Mouse (Mus musculus): ENCODE measurements around the gene D630003M21Rik.

The D630003M21Rik gene

DNA sequence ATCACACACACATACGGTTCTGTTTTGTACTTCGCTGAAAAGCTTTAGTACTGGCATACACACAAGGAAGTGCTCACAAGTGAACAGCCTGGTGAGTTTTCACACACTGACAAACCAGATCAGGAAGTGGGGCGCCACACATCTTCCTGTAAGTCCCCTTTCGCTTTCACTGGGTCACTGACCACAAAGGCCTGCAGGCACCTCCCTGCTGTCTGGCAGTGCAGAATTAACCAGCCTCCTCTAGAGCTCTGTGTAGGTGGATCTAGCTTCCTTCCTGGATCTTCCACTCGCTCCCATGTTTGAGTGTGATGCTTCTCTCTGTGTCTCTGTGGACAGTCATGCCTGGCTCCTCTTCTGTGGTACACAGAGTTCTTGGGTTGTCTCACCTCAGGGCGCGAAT, 62.4 kb downstream of the D630003M21Rik start:
- no peak for DNase-seq (ENCODE audit: low read depth, low spot score)

DNA sequence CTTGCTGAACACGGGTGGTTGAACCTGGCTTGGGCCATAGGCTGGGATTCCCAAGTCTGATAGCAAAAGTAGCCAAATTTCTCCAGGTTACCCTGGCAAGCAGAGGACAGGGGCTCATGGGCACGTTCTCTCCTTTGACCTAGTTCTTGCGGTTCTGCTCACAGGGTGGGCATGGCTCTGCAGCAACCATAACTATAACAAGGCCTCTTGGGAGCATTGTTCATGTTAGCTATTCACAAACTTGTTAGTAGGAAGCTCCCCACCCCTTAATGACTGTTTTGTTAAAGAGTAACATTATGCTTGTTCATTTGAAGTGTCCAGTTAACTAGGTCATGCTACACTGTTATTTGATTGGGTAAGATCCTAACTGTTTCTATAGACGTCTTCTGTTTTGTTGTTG, 63.2 kb downstream of the D630003M21Rik start:
- DNase-seq (ENCODE audit: low read depth, low spot score), result no peak

DNA sequence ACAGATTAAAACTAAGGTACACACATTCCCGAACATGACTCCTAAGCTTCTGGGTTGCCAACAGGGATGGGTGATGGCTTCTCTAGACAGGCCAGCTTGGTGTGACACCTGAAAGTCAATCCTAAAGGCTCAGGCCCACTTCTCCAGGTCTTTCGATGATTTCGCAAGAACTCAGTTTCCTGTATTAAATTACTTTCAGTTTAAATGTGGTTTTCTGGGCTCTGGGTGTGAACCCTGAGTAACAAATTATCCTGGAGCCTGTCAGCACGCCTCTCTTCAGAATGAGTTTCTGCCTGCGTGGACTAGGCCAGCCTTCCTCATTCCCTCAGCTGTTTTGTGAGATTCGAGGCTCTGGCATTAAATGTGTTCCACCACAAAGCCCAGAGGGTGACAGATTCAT, 66.0 kb downstream of the D630003M21Rik start:
- DNase-seq (ENCODE audit: low read depth, low spot score), result no peak

DNA sequence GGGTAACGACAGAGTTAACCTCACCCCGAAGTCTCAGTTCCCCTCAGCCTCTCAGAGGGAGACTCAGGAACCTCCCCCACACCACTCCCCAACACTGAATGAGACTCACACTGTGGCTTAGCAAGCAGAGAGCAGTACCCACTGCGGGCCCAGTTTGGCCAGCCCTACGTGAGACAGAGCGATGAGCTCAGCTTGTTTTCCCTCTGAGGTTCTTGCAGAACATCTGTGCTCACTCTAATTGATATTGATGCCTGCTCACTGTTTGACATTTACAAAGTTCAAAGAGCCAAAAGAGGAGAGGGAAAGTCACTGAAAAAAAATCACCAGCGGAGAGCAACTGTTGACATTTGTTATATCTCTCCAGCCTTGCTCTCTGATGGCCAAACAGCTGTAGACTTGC, 67.3 kb downstream of the D630003M21Rik start:
- DNase-seq (ENCODE audit: low read depth, low spot score), result no peak

DNA sequence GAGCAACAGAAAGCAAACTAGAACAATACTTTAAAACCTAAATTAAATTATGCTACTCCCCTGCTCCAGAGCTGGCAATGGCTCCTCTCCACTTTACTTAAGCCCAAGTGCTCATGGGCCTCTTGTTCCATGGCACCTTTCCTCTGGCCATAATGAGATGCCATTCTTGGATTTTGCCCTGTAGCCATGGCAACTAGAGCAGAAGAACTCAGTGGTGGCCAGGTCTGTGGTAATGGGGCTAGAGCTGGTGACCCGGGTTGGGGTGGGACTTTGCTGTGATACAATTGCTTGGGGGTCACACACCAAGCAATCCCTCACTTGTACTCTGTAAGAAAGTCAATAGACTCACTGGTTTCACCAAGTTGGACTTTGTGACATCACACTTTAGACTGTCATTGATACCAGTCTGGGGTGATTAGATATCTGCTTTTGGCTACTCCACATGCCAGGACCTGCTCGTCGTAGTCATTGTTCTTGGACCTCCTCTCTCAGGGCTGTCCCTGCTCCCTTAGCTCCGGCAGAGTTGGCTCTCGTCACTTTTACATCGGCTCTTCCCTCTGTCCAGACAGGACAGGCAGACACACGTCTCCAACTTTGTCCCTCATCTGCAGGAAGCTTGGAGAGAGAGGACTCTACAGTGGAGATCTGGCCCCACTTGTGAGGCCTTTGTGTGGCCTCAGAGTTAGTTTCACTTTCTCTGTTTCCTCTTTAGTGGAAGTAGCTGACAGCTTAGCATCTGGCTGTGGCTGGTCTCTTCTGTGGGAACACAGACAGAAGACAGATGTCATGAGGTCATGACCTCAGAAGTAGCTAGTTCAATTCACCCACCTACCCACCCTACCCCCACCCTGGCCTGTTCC, 69.4 kb downstream of the D630003M21Rik start:
- no peak for DNase-seq (ENCODE audit: low read depth, low spot score)

DNA sequence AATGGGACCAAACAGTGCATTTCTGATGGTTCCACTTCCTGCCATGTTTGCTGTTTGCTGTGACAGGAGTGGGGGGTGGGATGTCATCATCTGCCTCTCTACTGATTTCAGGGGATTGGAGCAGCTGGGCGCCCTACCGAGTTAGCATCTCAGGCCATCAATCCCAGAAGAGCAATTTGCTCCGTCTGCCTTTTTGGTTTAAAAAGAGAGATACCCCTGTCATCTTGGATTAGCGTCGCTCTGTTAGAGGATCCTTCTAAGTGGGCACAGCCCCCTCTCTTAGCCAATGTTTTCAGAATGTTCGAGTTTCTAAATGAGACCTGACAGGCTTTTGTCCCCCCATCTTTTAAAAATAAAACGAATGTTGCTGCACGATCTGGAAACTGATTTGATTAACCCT, 71.4 kb downstream of the D630003M21Rik start:
- DNase-seq (ENCODE audit: low read depth, low spot score), result no peak

DNA sequence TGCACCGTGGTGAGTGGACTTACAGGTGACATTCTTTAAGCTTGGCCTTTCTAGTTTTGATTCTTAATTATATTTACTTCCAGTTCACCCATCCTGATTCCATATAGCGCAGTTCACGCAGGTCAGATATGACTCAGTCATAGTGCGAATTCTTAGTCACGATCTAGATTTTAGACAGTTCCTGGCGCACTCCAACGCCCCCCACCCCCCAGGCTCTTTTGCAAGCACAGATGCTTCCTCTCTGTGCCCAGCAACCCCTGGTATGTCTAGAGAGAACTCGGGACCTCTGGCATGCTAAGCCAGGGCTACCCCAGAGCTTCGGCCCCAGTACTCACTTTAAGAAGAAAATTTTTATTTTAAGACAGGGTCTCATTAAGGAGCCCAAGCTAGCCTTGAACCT, 72.5 kb downstream of the D630003M21Rik start:
- DNase-seq (ENCODE audit: low read depth, low spot score), result no peak

DNA sequence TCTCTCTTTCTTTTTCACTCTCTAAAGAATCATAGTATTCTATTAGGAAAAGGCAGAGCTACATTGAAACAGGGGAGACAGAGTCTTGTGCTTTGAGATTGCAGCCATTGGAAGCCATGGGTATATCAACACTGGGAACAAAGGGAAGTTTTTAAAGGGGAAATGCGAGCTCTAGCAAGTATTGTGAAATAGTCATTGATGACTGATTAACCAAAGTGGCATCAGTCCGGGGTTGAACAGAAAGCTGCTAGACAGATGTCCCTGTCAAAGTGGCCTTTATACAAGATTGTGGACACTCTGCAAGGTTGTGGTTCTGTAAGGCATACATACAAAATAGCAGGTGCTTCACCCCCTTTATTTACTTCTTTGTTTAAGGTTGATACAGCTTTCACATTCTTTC, 73.4 kb downstream of the D630003M21Rik start:
- no peak for DNase-seq (ENCODE audit: low read depth, low spot score)

DNA sequence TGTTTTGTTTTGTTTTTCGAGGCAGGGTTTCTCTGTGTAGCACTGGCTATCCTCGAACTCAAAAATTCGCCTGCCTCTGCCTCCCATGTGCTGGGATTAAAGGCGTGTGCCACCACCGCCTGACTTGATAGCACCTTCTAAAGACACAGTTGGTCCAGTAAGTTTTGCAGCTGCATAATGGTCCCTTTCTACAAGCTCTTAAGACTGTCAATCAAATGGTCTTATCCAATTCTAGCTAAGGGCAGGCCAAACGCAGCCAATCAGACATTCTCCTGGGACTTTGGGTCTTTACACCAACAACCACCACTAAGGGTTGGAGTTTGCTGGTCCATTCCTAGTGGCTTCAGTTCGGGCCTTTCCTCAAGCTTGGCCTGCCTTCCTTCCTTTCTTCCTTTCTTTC, 73.9 kb downstream of the D630003M21Rik start:
- DNase-seq (ENCODE audit: low read depth, low spot score), result no peak

DNA sequence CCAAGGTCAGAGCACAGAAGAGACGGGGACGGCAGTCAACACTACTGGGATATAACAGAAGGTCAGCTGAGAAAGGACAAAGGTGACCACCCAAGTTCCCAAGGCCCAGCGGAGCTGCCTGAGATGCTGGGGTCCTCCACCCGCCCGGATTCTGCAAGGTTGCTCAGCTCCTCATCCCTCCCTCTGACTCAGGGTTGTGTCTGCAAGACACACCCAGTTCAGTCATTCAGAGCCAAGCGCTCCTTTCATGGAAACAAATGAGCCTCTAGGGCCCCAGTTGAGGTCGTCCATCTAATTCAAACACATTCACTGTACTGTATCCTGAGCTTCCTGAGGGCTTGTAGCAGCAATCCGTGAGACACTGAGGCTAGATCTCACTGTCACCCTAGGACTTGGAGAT, 74.4 kb downstream of the D630003M21Rik start:
- no peak for DNase-seq (ENCODE audit: low read depth, low spot score)

DNA sequence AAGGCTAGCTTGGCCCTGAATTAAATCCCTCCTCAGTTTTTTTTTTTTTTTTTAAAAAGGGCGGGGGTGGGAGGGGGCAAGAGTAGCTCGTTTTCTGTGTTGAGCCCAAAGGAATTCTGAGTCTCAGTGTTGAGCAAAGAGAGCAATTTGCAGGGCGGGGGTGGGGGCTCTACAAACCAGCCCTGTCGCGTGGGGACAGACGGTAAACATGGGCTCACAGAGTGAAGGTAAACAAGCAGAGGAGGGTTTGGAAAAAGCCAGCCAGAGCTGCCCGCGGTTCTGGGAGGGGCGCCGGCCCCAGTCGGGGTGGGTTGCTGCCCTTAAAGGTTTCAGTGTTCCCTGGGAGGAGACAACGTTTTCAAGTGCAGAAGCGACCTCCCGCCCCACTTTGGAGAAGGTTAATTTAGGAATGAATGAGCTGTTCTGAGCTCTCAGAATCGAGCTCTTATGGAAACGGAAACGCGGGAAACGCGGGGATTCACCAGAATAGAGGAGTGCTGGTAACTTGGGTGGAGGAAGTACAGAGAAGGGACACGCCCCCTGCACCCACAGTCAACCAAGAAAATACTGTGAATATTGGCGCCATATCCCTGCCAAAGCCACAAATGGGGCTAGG, 75.2 kb downstream of the D630003M21Rik start:
- DNase-seq (ENCODE audit: low read depth, low spot score), result no peak

DNA sequence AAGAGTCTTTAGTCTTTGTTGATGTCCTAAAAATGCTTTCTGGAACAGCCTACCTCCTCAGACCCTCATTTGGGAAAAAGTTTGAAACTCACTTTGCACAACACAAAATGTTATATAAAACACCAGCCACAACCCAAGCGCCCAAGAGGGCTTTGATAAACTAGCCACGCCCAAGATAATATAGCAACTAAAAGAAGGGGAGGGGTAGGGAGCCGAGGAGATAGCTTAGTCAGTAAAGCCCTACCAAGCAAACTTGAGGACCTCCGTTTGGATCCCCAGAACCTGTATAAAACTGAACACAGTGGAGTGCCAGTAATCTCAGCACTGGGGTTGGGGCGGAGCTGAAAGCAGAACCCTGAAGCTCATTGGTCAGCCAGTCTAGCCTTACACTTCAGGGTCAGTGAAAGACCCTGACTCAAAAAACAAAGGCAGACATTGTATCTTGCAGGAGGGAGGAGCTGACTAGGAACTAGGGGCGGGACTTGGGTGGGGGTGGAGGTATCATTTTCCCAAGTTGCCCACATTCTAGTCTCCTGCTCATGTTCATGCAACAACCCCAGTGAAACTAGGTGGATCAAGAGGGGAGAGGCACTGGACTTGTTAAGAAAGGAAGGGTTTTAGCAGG, 76.2 kb downstream of the D630003M21Rik start:
- no peak for DNase-seq (ENCODE audit: low read depth, low spot score)

DNA sequence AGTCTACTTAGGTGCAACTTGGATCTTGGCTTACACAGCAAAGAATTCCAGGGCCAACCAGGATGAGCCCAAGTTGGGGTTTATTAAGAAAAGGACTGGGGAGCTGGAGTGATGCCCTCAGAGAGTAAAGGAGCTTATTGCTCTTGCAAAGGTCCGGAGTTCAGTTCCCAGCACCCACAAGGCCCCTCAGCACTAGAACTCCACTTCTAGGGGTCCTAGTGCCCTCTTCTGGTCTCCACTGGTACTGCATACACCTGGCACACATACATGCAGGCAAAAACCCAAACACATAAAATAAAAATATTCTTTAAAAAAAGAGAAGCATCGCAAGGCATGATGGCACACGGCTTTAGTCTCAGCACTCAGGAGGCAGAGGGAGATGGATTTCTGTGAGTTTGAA, 77.9 kb downstream of the D630003M21Rik start:
- no peak for DNase-seq (ENCODE audit: low read depth, low spot score)

DNA sequence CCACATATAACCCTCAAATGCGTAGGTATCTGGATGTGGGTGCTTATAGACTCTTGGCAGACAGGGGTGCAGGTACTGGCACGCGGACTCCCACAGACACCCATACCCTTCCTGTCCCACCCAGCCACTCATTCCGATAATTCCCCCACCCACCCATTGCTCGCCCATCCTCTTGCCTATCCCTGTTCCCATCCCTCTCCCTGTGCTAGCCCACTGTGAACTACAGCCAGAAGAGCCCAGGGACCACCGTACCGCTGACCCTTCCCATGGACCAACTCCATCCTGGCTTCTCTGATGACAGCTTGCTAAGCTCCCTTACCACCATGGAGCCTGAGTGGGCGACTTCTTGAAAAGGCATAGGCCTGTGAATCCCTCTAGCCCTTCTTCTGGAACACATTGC, 82.1 kb downstream of the D630003M21Rik start:
- no peak for DNase-seq (ENCODE audit: low read depth, low spot score)

DNA sequence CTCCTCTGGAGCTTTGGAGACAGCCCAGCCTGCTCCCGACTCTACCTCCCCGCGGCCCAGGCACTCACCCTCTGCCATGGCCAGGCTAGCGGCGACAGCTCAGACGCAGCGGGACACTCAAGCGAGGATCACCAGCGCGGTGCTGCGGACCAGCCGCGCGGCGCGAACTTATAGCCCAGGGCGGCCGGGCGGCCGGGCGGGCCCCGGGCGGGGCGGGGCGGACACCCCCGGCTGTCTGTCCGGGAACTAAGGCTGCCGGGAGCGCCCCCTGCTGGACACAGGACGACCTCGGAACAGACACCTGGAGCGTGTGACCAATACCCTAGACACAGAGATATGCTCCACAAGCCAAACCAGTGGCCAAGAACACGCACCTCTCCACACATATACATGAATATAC, 82.8 kb downstream of the D630003M21Rik start, which contains the start of gene Tgm2:
Tgm2 (minus strand) TSS at position 214 of the 400 bp plus-strand sequence.
- DNase-seq (ENCODE audit: low read depth, low spot score), result no peak

DNA sequence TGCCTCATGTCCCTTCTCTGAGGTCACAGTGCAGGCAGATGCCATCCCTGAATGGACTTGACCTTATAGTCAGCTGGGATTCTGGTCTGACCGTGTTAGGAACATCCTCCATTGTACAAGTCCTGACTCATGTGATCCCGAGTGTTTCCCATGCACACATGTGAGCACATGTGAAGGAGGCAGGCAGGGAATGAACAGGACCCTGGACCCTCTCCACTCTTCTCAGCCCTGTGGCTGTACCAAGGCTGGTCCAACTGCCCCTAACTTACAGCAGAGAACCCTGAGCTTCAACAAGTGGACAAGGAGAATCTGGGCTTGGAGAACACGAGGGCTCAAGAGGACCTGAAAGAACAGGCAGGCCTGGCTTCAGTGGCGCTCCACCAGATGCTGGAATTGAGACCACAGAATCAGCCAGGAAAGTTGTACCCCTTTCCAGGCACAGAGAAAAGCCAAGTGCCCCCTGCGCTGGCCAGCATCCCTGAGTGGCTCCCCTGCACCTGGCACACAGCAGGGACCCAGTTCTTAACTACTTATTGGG, 83.4 kb downstream of the D630003M21Rik start:
- no peak for DNase-seq (ENCODE audit: low read depth, low spot score)

DNA sequence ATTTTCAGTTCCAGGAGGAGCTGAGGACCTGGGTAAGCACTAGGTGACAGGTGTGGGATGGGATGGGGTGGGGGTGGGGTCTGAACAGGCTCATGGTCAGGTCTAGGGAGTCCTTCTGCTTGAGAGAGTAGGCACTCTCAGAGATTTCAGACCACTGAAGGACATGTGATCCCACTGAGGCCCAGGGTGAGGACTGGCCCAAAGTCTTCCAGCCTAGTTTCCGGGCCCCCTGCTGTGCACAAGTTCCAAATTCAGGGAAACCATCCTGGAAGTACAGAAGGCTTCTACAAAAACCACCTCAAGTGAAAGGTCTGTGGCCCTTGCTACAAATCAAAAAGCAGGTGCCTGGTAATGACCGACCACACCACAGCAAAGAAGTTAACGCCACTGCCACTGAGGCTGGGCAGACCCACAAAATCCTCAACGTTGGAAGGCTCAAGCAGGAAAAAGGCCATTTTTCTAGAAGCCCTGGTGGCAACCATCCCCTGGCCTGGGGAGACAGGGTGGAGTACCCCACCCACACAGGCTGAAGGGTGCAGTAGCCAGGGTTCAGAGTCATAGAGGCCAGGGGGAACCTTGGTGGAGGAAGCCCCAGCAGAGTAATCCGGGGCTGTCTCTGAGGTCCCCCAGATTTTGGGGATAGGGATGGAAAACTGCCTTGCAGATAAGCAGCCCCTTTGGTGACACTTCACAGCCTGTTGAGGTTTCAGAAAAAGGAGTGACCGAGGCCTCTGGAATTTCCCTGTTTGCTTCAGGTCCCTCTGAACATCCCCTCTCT, 84.1 kb downstream of the D630003M21Rik start:
- DNase-seq (ENCODE audit: low read depth, low spot score), result no peak

DNA sequence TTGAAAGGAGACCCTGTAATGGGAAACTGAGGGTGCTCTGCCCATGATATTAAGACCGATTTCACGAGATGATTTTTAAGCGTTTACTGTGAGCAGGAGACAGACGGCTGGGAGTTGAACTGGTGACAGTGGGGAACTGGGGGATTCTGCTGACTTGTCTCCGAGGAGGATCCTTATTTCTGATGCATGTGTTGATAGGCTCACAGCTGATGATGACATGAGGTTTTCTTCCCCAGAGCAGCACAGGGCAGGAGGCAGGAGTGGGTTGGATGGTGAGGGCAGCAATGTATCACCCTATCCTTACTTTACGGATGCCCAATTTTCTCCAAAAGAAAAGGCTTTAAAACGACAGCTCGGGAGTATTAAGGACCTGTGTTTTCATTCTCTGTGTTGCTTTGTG, 84.8 kb downstream of the D630003M21Rik start:
- DNase-seq (ENCODE audit: low read depth, low spot score), result no peak

DNA sequence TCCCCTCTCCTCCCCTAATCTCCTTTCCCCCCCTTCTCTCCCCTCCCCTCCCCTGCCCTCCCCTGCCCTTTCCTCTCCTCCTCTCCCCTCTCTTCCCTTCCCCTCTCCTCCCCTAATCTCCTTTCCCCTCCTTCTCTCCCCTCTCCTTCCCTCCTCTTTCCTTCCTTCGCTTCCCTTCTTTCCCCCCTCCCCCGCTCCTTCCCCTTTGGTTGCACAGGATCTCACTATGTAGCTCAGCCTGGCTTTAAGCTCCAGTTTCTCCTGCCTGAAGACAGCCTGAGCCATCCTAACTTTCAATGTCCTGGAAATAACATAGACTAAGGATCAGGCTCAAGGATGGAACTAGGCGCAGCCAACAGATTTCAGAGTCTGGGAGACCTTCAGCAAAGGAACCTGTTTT, 85.2 kb downstream of the D630003M21Rik start:
- DNase-seq (ENCODE audit: low read depth, low spot score), result no peak

DNA sequence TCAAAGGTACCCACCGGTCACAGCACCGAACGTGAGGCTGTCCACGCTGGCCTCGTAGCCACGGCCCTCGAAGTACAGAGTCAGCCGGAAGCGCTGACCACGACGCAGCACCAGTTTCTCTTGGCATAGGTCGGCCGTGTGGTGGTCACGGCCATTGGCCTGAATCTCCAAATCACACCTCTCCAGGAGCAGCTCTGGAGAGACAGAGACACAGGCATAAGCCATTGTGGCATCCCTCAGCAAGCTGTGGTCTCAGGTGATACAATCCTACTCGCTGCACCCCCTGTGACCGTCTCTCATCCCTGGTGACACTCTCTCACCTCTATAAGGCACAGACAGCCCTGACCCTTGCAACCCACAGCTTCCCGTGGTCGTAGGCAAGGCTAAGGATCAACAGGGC, 86.0 kb downstream of the D630003M21Rik start:
- no peak for DNase-seq (ENCODE audit: low read depth, low spot score)

DNA sequence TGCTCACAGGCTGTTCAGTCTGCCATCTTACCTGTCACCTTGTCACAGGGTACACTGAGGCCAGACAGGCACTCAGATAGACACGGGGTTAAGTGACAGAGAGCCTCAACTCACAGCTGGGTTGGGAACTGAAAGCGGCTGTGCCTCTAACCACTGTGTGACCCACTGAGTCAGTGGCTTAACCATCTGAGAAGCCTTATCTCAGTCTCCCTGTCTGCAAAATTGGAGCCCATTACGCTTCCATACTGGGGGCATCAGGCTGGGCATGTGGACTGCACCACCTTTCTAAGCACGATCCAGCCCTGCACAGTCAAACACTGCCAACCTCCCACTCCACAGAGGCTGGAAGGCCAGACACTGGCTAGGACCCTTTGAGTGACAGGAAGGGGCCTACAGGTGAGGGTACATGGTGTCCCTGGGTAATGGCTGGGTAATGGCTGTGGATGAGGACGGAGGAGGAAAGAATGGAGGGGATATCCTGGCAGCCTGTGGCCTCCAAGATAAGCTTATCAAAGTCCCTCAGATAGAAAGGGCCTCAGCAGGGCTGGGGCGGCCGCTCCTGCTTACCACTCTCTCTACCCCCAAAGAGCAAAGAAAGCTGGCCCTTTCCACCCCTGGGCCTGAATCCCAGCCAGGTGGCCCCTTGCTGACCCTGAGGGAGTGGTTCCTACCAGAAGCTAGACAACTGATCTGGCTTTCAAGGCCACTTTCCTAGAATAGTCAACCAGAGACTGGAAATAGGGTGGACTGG, 87.2 kb downstream of the D630003M21Rik start:
- DNase-seq (ENCODE audit: low read depth, low spot score), result no peak
